Mouse (Mus musculus) layer of hippocampus, adult 9-10 months (tissue): ENCODE measurements at regions not wholly inside any gene's neighbourhood (a gene's known extent, or its start where the extent isn't known, plus 50 kb on each side); places are given as distances from the start of the nearest gene placed in this dataset.

Experiments
- DNase-seq: peaks from one replicate; pipeline ENCODE4 v3.0.0; 2022; ENCODE audit warnings: low spot score

DNA sequence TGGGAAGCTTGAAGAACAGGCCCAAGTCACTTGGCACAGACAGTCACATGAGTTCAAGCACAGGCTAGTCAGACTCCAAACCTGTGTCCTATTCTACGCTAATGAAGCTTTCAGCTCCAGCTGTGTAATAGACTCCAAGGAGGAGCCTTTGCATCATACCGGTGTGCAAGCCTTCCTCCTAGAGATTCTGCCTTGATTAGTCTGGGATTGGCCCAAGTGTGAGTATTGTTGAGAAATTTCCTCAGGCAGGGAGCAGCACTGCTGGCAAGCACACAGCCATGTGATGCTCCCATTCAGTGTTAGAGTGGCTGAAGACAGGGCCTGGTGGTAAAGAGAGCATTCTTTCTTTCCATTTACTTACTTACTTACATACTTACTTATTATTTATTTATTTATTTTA is 171.5 kb upstream of the Lrig3 start:
- DNase-seq, result no peak

DNA sequence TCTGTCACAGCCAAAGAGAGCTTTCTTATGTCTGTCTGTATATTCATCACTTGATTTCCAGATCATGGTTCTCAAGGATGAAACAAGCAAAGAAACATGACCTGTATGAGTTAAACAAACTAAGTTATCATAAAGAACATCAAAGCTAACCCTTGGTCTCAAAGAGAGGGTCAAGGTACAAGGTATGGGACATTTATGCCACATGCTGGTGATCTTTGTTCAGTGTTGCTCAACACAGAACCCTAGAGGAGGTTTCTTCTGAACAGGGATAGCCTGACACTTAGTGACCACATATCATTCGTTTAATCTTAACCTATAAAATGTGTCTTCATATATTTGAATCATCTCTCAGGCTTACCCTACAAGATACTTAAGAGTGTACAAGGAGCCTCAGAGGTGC is 170.6 kb upstream of the Lrig3 start:
- no peak for DNase-seq

DNA sequence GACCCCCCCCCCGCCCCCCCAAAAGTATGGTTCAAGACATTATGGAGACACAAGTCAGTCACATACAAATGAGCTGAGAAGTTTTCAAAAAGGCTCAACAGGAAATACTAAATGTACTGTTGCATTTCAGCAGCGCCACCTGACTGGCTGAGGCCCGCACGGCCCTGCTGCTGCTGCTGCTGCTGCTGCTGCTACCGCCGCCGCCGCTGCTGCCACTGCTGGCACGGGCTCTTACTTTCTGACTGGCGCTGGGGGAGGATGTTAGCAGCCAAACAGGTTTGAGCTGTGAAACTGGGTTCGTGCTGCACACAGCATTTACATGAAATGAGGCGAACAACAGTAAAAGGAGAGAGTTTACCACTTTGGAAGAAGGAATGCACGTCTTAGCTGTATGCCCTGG is 167.3 kb upstream of the Lrig3 start:
- no peak for DNase-seq

DNA sequence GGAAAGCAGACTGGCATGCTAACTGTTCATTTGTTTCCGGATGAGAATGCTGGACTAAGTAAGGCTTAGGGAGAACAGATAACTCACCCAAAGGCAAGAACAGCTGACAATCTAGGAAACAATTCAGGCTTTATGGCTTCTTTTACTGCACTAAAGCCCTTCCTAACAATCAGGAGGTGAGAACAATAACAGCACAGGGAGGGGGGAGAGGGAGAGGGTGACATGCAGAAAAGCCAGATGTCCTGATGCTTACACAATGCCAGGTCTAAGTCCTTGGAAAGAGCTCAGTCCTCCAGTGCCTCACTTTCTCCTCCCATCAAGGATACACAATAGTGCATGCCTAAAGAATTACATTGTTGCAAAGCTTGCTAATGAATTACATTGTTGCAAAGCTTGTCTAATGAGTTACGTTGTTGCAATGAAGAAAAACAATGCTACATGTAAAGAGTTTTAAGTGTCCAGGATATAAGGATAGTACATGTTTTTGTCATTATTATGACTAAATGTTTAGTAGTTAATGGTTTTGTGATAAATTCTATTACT is 165.3 kb upstream of the Lrig3 start:
- no peak for DNase-seq

DNA sequence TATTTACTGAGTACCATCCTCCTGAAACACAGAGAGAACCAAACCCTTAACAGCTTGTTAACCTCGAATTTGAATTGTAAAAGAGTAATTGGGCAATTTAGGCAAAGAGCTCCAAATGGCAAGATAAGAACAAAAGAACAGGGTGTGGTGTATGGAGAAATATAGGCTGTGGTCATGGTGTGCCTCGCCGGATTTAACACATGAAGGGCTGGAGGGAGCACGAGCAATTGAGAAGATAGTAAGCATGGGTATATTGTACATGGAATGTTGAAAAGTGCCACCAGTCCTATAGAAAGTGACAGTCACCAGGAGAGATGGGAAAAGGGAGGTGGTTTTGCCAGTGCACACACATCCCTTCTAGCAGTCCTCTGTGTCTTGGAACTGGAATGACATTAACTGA is 164.5 kb upstream of the Lrig3 start:
- no peak for DNase-seq

DNA sequence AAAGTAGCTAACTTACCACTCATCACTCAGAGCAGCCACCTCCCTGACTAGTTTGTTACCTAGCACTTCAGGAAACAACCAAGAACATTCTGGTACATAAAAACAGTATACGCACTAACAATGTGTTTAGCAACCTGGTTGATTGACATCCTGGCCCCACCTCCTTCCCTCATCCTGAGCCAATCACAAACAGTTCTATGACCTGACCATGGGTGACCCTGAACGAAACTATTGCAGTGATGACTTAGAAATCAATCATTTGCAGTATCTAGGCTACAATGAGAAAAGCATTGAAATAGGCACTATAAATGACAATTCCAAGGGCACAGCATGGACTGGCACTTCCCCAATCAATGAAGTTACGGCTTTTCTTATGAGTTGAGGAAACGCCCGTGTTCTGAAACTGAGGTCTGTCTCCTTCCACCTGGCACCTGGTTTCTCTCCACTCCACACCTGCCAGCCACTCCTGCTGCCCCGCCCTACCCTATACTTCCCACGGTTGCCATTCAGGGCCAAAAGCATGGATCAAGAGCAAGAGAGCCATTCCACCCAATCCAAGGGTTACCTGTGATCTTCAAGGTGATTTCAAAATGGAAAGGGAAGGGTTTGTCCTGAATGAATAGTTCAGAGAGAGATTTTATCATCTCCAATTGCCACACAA is 162.9 kb upstream of the Lrig3 start:
- no peak for DNase-seq

DNA sequence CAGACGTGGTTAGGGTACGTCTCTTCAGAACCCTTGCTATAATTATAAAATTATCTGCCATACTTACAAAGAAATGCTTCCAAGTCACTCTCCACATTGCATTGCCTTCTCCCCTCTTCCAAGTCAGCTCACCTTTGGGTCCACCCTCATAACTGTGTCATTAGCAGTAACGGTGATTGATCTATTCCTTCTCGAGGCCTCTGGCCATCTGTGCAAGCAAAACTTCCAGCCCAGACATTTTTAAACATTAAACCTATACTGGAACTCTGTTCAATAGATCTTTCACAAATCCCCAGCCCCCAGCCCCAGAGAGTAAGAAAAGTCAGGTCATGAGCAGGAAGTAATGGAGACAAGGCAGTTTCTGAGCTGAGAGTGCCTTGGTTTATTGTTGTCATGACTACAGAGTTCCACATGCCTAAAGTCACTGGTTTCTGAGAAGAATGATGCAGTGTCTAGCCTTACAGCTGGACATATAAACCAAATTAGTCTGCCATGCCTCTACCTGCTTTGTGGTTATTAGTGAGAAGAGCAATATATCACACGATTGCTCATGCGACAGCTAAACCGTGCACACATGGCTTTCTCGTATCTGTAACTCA is 156.1 kb upstream of the Lrig3 start:
- no peak for DNase-seq

DNA sequence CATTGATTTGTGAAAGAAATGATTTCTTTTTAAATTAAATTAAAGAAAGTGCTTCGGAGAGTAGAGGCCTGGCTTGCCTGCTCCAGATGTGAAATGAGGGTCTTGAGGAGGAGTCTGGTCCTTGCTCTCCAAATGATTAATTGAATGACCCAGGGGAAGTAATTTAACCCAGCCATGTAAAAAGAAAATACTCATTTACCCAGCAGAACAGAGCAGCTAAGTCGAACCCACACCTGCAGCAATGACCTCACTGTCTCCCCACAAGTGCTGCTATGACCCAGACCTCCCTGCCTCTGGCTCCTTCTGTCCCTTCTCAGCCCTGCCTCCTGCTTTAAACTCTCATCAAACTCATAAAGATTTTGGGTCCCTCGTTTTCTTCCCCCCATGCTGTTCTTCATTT is 155.4 kb upstream of the Lrig3 start:
- DNase-seq, result no peak

DNA sequence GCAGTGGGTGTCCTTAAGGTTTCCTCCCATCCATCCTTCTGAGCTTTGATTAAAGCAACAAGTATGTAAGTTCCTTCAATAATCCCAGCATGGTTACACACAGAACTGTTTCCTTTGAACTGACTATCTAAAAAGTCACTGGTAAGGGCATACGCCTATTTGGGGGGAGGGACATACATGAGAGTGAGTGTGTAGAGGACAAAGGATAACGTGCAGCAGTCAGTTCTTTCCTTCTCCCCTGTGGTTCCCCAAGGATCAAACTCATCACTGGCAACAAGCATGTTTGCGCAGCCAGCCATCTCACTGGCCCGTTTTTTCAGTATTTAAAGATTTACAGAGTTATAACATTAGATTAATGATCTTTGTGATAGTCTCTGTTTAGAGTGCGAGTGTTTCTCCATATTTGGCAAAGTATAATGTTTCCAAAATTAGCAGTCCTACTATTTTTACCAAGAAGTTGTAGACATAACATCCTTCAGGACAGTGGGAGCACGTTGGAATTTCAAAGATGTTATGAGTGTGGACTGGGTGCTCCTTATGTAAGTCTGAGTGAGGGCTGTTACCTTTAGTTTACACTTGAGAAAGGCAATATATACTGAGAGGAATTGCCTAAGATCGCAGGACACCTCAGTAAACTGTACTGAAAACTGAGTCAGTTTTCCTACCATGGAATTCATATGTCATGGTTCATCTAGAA is 151.6 kb upstream of the Lrig3 start:
- no peak for DNase-seq

DNA sequence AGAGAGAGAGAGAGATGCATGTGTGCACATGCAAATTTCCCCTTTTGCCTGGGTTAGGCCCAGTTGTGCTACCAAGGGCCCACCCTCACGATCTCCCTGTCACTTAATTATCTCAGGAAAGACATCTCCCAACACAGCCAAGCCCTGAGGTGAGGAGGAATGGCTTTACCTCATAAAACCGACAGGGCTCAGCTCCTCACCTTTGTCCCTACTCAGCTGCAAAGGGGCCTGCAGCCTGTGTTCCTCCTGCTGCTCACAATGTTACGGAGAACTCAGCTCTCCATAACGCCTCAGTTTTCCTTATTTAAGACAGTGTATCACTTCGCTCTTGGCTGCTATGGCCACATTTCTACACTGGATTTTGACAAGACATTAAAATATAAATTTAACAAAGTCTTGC is 133.8 kb upstream of the Lrig3 start:
- DNase-seq, result no peak

DNA sequence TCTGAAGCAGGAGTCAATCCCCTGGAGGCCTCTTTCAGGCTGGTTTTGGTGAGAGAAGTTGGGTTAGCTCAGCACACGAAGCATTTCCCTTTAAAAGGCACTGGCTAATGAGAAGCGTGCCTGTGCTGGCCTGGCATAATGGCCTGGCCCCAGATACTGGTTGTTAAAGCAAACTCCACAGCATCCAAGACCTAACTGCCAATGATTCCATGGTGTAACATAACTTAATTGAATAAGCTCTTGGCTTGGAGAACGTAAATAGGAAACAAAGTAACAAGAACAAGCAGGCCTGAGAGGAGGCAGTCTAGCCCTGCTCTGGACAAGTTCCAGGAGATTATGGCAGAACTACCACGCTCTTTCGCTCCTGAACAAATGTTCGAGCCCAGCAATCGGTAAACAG is 133.2 kb upstream of the Lrig3 start:
- DNase-seq, result no peak

DNA sequence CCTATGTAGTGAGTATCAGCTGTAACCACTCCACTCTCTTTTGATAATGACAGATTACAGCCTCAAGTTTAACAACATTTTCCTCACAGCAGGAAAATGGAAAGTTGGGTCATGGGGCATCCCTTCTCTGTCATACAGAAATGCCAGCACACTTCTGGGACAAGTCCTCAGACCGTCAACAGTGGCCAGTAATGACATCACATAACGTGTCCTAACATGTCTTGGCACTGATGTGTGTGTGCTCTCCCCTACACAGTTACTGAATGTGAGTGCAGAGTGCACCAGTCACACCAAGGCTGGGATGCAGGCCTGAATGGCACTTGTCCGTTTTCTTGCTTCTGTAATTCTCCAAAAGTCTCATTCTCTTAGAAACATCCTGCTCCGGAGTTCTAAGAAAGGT is 132.0 kb upstream of the Lrig3 start:
- no peak for DNase-seq

DNA sequence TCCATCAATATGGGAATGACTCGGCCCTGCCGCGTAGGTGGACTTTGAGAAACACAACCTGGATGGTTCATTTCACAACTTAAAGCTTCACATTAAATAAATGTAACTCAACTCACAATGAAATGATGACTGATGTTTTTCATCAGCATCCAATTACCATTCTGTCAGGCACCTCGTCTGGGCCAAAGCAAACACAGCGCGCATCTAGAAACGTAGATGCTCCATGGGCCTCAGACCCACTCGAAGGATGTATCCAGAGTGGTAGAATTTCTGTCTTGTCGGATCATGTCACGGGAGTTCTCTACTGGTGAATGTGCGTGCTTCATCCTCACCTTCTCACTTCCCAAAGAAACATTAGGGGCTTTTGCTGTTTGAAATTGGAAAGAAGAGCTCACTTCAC is 127.0 kb upstream of the Lrig3 start:
- DNase-seq, result no peak

DNA sequence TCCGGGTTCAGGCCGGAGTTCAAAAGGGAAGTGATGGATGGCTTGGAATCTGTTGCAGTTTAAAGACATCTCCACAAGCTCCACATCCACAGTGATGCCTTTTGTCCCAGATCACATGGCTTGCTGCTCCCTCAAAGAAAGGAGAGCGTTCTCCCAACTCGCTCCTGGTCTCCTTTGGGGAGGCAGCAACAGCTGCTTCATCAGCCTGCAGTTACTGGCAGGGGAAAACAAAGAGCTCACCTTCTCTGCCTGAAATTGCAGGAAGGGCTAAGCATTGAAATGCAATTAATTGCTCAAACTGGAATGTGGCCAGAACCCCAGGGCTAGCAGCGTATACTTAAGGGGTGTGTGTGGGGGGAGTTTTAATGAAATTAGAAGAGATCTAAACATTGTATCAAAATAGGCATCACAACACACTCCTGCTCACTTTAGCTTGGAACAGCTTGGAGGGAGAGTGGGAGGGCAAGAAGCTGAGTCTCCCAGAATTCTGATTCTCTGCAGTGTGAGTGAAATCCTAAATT is 126.3 kb upstream of the Lrig3 start:
- DNase-seq, result no peak

DNA sequence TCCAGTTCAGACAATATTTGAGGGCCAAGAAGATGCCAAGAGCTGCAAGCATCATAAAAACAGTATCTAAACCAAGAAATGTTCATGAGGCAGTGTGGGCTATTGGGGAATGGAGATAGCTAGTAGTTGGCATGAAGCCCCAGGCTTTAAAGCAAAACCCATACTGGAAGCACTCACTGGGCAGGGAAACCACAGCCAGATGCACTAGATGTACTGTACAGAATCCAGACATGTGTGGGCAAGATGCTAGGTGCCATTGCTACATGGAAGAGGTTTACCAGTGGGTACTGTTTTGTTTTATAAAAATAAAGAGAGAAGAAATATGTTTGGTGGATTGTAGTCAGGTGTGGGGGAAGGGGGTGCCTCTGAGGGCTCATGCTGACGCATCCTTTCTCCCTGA is 125.6 kb upstream of the Lrig3 start:
- DNase-seq, result no peak

DNA sequence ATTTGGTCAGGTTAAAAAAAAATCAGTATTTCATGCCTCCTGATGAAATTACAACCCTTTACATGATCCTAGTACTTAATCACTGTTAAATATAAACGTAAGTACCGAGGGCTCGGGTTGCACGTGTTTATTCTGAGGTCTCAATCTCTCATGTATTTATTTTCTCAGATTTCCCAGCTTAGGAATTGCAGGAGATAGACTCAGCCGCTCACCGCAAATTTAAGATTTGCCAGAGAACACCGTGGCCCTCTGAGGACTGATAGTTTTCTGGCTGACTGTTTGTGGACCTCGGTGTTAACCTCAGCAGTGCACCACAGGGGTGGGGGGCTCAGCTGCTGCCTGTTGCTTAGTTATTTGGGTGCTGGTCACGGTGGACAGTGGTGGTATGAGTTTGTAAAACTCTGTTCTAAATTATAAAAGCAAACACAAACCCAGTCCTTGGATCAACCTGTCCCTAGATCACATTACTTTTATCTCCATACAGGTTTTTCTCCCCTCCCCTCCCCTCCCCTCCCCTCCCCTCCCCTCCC is 121.6 kb upstream of the Lrig3 start:
- no peak for DNase-seq

DNA sequence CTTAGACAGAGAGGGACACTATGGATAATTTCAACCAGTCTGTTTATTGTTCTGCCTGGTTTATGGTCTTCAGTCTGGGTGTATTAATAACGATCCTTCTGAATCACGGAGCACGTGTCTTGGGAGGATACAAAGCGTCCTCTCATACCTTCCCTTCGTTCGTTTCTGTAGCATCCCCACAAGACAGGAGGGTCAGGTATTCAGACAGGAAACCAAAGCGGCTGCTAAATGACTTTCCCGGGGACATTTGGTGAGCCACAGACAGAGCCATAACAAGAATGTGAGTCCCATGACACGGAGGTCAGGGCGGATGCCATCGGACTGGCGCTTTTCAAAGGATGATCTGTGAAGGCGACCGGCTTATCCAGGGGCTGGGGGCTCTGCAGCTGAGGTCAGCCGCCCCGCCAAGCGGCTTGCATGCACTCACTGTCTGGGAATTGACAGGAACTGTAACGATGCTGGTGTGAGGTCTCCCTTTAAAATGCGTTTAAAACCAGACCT is 120.9 kb upstream of the Lrig3 start:
- DNase-seq, result no peak

DNA sequence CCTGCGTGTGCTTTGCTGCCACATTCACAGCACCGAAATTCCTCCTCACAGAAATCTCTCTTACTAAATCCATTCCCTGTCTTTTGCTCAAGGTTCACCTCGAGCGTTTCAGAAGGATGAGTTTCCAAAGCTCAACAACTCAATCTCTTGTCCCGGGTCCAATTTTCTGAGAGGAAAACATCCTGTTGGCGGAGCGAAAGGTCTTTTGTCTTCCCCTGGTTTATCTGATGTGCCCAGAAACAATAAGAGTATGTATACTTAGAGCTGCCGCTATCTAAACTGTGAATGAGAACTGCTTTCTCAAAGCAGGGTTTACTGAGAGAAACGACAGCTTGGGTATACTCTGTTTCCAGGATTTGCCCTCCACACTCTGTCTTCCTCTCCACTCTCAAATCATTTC is 115.6 kb upstream of the Lrig3 start:
- DNase-seq, result no peak

DNA sequence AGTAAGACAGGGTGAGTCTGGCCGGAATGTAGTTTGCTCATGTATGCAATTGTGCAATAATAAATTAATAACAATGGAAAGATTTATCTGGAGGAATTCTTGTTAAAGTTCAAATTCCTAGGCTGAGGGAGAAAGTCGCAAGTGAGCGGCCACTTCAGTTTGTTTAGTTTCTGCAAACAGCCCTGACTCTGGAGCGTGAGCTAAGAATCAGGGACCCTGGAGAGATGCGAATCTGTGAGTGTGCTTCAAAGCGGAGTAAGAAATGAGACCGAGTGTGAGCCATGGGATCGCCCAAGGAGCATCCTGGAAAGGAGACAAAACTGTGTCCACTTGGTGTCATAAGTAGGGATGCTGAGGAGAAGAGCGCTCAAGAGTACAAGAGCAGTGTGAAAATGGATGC is 104.2 kb upstream of the Lrig3 start:
- no peak for DNase-seq

DNA sequence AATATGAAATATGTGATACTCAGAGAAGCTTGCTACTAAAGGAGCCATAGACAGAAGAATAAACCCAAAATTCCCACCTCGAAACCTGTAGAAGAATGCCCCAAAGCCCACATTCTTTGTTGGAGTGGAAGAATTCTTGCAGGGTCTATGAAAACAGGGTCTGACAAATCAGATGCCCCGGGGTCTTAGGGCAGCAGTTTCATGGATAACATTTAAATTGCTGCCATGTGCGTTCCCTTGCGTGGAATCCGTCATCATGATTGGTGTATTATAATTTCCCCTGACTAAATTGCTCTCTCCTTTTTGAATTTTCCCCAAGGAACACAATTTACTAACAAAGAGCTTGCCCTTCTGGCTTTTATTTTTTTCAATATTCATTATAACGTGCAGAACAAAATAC is 99.6 kb upstream of the Lrig3 start:
- DNase-seq, result no peak

DNA sequence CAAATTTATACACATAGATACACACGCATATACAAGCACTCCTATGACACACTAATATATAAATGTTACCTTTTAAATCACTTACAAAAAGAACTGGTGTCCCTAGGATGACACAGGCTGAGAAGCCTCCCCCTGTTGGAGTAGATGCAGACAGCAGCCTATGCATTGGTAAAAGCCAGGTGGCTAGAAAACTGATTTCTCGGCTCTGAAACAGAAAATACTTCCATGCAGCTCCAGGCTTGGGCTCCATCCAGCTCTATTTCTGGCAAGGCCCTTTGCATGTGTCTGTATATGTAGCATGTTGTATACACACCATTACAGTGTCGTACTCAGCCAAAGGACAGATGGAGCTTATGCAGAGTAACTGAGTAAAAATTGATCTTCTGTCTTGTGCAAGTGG is 81.4 kb upstream of the Lrig3 start:
- DNase-seq, result no peak

DNA sequence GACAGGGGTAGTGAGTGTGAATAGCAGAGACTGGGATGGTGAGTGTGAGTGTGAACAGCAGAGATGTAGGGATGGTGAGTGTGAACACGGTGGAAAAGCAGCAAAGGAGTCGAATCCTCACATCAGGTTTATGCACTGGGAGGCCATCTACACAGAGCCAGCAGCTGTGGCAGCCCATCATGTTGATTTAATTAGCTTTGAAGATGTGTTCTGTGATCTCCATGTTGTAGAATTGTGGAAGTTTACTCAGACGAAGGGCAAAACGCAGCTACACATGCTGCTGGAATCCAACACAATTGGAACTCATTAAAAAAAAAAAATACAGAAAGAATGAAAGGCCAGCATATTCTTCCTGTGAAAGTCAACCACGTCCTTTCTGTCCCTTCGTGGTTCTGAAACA is 80.2 kb upstream of the Lrig3 start:
- DNase-seq, result no peak

DNA sequence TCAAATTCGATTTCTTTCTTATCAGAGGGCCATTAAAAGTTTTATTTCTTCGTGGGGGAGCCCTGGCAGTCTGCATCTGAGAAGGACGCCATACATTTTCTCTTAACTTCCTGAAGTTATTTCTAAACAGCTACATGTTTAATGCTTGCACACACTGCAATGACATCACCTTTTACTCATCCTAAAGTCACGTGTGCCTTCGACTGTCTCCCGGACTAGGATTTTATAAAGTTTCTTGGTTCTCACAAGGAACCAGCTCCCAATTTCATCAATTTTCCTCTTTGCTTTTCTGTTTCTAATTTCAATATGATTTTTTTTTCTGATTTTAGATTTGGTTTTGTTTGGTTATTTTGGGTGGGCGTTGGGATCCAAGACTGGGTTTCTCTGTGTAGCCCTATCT is 73.8 kb upstream of the Lrig3 start:
- DNase-seq, result no peak
